Comparison of ENCODE assay signal across 16 mouse cellular contexts in the genomic region with DNA sequence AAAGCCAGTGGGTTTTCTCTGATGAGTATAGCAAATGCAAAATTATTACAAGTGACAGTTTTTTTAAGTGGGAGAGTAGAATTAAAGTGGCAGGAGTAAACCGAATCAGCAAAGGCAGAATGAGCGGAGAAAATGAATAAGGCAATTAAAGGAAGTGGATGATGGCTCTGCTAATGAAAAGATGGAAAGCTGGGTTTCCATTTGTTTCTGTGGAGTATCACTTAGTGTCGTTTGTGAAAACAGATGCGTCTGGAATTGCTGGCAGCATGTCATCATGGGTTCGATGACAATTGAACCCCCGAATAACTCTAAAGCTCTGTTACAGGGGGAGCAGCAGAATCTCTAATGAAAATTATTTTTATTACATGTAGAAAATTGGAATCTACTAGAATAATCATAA.
DNase-seq lines count a peak whose midpoint lies in the region; ATAC-seq and TF ChIP-seq lines count a peak whose summit lies in the region.
"Had no signal": no experiment of that assay in that cellular context is flagged by ENCODE, and none has a peak within 500 bp of the region (broad histone marks: within the 10 kb centered on the region; RNA-seq: fewer than 3 reads in every experiment).

No protein-coding gene starts in this region.

- intact Hi-C loops in left cerebral cortex, adult 2 months (cut with DNase I) = loop anchor here (5.0 kb wide), 1 partner anchor 106 kb away; no protein-coding TSS in a partner anchor
- intact Hi-C loops in left cerebral cortex, postnatal 14 days (cut with DNase I) = loop anchor here (5.0 kb wide), 2 partner anchors 111 to 176 kb away; a partner anchor contains a TSS

- no peaks in the 10 kb centered on the region for H3K4me1 ChIP-seq in hindbrain, embryonic 11.5 days (replicated peaks; ENCODE audit: control insufficient read depth, insufficient read depth, low read length)
- H3K4me1 ChIP-seq in midbrain, embryonic 12.5 days = peaks cover 9% of the 10 kb centered on the region; the same call in 1 of the 2 replicates
- H3K4me1 ChIP-seq in neural tube, embryonic 15.5 days = peaks cover 12% of the 10 kb centered on the region
- H3K4me1 ChIP-seq in lung, postnatal 0 days (ENCODE audit: insufficient read depth, low read depth, low read length) = no peaks in the 10 kb centered on the region
- H3K4me1 ChIP-seq: embryonic facial prominence, embryonic 13.5 days had no signal

- no peak for TF ChIP-seq EP300 in lung, postnatal 0 days (IDR thresholded peaks at IDR 0.05)

- H3K4me3 ChIP-seq in left cerebral cortex, adult 2 months = peak overlapping the region; percentile 58
- peak overlapping the region; percentile 39 for H3K4me3 ChIP-seq in hindbrain, embryonic 11.5 days (ENCODE audit: low read depth, low read length)
- H3K4me3 ChIP-seq in midbrain, embryonic 12.5 days = peak overlapping the region; percentile 46
- peak overlapping the region; percentile 35 for H3K4me3 ChIP-seq in neural tube, embryonic 15.5 days (replicated peaks)
- H3K4me3 ChIP-seq in lung, postnatal 0 days (ENCODE audit: low read depth, low read length) = no peak overlapping the region
- H3K4me3 ChIP-seq: embryonic facial prominence, embryonic 13.5 days; heart, adult 2 months had no signal

- WGBS in hindbrain, embryonic 11.5 days = 60% methylated on average over 6 of the region's 6 CpGs
- 69% methylated on average over 6 of the region's 6 CpGs for WGBS in midbrain, embryonic 12.5 days
- 29% methylated on average over 6 of the region's 6 CpGs for WGBS in neural tube, embryonic 15.5 days
- WGBS in lung, postnatal 0 days = 80% methylated on average over 6 of the region's 6 CpGs

- no peak for ATAC-seq in hindbrain, embryonic 11.5 days (ENCODE audit: low FRiP score)
- ATAC-seq in midbrain, embryonic 12.5 days (ENCODE audit: low FRiP score, low read depth) = no peak
- no peak for ATAC-seq in neural tube, embryonic 15.5 days (ENCODE audit: low FRiP score)
- ATAC-seq in lung, postnatal 0 days = no peak
- ATAC-seq: activated CD4-positive, CD25-positive, alpha-beta regulatory T cell, adult 4 months had no signal

- H3K4me2 ChIP-seq in hindbrain, embryonic 11.5 days (replicated peaks; ENCODE audit: low read depth, low read length) = peak overlapping the region; percentile 37
- peak overlapping the region; percentile 54 for H3K4me2 ChIP-seq in midbrain, embryonic 12.5 days (replicated peaks)
- H3K4me2 ChIP-seq in neural tube, embryonic 15.5 days = peak overlapping the region; percentile 51
- no peak overlapping the region for H3K4me2 ChIP-seq in lung, postnatal 0 days (replicated peaks; ENCODE audit: low read depth, low read length)
- H3K4me2 ChIP-seq: embryonic facial prominence, embryonic 13.5 days had no signal

- no peak for TF ChIP-seq CTCF in left cerebral cortex, adult 2 months (IDR thresholded peaks at IDR 0.05)
- no peak for TF ChIP-seq CTCF in lung, postnatal 0 days (IDR thresholded peaks at IDR 0.05)

- no peak for DNase-seq in left cerebral cortex, adult 2 months (ENCODE audit: extremely low spot score in 1 of 2, low spot score in 2 of 2)
- DNase-seq in left cerebral cortex, postnatal 14 days (ENCODE audit: low spot score in 2 of 2) = no peak
- no peak for DNase-seq in hindbrain, embryonic 11.5 days (ENCODE audit: low spot score)
- no peak for DNase-seq in adrenal gland, adult (ENCODE audit: inconsistent age in 2 of 2, low spot score in 1 of 2)
- no peak for DNase-seq in spleen, postnatal 10 days (ENCODE audit: low spot score in 2 of 2)
- DNase-seq in lung, postnatal 0 days (ENCODE audit: low spot score) = no peak
- DNase-seq: heart, adult 2 months; kidney, adult 2 months; liver; lung, adult 18-20 months; lung, postnatal 4 days; right cerebral cortex, postnatal 14 days had no signal

- H3K36me3 ChIP-seq in hindbrain, embryonic 11.5 days (ENCODE audit: control insufficient read depth, insufficient read depth, low read length) = no peaks in the 10 kb centered on the region
- no peaks in the 10 kb centered on the region for H3K36me3 ChIP-seq in midbrain, embryonic 12.5 days
- no peaks in the 10 kb centered on the region for H3K36me3 ChIP-seq in neural tube, embryonic 15.5 days
- H3K36me3 ChIP-seq in lung, postnatal 0 days (ENCODE audit: insufficient read depth, low read length) = no peaks in the 10 kb centered on the region
- H3K36me3 ChIP-seq: embryonic facial prominence, embryonic 13.5 days had no signal

- H3K27ac ChIP-seq in left cerebral cortex, adult 2 months = peak overlapping the region; percentile 91
- no peak overlapping the region for H3K27ac ChIP-seq in hindbrain, embryonic 11.5 days (ENCODE audit: low read depth, low read length)
- no peak overlapping the region for H3K27ac ChIP-seq in midbrain, embryonic 12.5 days (replicated peaks)
- 0 out of 2 replicates have a peak overlapping the region, but pooled peaks have one; percentile 18 for H3K27ac ChIP-seq in neural tube, embryonic 15.5 days (replicated peaks)
- H3K27ac ChIP-seq in lung, postnatal 0 days (ENCODE audit: low read length) = no peak overlapping the region
- H3K27ac ChIP-seq: embryonic facial prominence, embryonic 13.5 days; heart, adult 2 months had no signal

- 0 out of 2 replicates have a peak overlapping the region, but pooled peaks have one; percentile 19 for H3K9ac ChIP-seq in hindbrain, embryonic 11.5 days (ENCODE audit: low read depth, low read length)
- H3K9ac ChIP-seq in midbrain, embryonic 12.5 days (replicated peaks) = peak overlapping the region; percentile 17; the same call in 1 of the 2 replicates
- peak overlapping the region; percentile 20 for H3K9ac ChIP-seq in neural tube, embryonic 15.5 days (replicated peaks)
- no peak overlapping the region for H3K9ac ChIP-seq in lung, postnatal 0 days (replicated peaks; ENCODE audit: low read depth)
- H3K9ac ChIP-seq: embryonic facial prominence, embryonic 13.5 days had no signal

- no peaks in the 10 kb centered on the region for H3K9me3 ChIP-seq in hindbrain, embryonic 11.5 days (ENCODE audit: control insufficient read depth, low read length)
- no peaks in the 10 kb centered on the region for H3K9me3 ChIP-seq in midbrain, embryonic 12.5 days
- no peaks in the 10 kb centered on the region for H3K9me3 ChIP-seq in neural tube, embryonic 15.5 days (replicated peaks)
- no peaks in the 10 kb centered on the region for H3K9me3 ChIP-seq in lung, postnatal 0 days (ENCODE audit: low read length)
- H3K9me3 ChIP-seq: embryonic facial prominence, embryonic 13.5 days had no signal

- H3K27me3 ChIP-seq in hindbrain, embryonic 11.5 days (ENCODE audit: control insufficient read depth, insufficient read depth, low read length) = no peaks in the 10 kb centered on the region
- peaks cover 5% of the 10 kb centered on the region; the same call in 1 of the 2 replicates for H3K27me3 ChIP-seq in midbrain, embryonic 12.5 days
- no peaks in the 10 kb centered on the region for H3K27me3 ChIP-seq in neural tube, embryonic 15.5 days (replicated peaks)
- H3K27me3 ChIP-seq in lung, postnatal 0 days (replicated peaks; ENCODE audit: insufficient read depth, low read length) = no peaks in the 10 kb centered on the region

Comparison
In these comparisons a context has a peak if more than half of its experiments do, and no peak if none do; other contexts are left out.
1. H3K27ac ChIP-seq: peak in left cerebral cortex, adult 2 months (single experiment) and neural tube, embryonic 15.5 days (single experiment); none in hindbrain, embryonic 11.5 days (single experiment), midbrain, embryonic 12.5 days (single experiment) and lung, postnatal 0 days (single experiment).